Mouse (Mus musculus) mouse trophoblast stem cell (cell line): ENCODE results near the gene Hoxc4.

Experiments used
- in situ Hi-C, 2 experiments: fragments of 300-500 bp; cut with MseI, MboI; formaldehyde crosslinking; loops; 2 replicates in 1 of 2; 3 replicates in 1 of 2; pipeline ENCODE4 v1.15.1; 2025

The Hoxc4 gene

GRCm38 (mm10) chr15:103084944-103085343 is 66.2 kb downstream of the Hoxc4 start:
- in situ Hi-C loops, result no loop called here

- in situ Hi-C loops, result no loop called here
These were observed 67.3 kb downstream of the Hoxc4 start for GRCm38 (mm10) chr15:103085831-103086671.
